Mouse (Mus musculus) liver, embryonic 14.5 days (tissue): Measurements from ENCODE around the gene Wdr76. TPM values are rescaled to one million over a fixed set of nuclear protein-coding genes. Genes with fewer than 3 reads are reported as not detected.

Experiments
- ATAC-seq: fragments of 200-750 bp; cut with Nextera tagmentation; 2 replicates; pipeline ENCODE4 v1.8.0; 2017; ENCODE audit warnings: moderate number of reproducible peaks, mild to moderate bottlenecking, moderate library complexity; ENCODE audit not compliant: insufficient read depth
- DNase-seq, 3 experiments: peaks; one replicate each; pipeline ENCODE4 v3.0.0-alpha.2; 2012 to 2013; ENCODE audit warnings: low read depth in 3 of 3, low spot score in 3 of 3
- H3K27ac ChIP-seq: fragments of 300-500 bp; sonication (generic); 2 replicates; pipeline ENCODE4 v1.5.1; 2014; ENCODE audit warnings: moderate library complexity, mild to moderate bottlenecking, control low read depth, inconsistent platforms
- H3K27me3 ChIP-seq: fragments of 300-500 bp; sonication (generic); 2 replicates; pipeline ENCODE4 v1.6.1; 2014; ENCODE audit warnings: mild to moderate bottlenecking, low read length, moderate library complexity; ENCODE audit not compliant: control insufficient read depth, insufficient read depth
- H3K36me3 ChIP-seq: fragments of 300-500 bp; sonication (generic); replicated peaks from 2 replicates; pipeline ENCODE4 v1.6.1; 2014; ENCODE audit warnings: low read depth; ENCODE audit not compliant: control insufficient read depth, insufficient read depth
- H3K4me1 ChIP-seq, 2 experiments: fragments of 200-500 bp in 1 of 2; fragments of 300-500 bp in 1 of 2; sonication (generic) in 1 of 2; replicated peaks; 2 replicates each; pipeline ENCODE4 v1.6.1; 2012 to 2014; ENCODE audit warnings: antibody characterized with exemption in 1 of 2, inconsistent platforms in 1 of 2, low read length in 1 of 2; ENCODE audit not compliant: control insufficient read depth in 2 of 2, insufficient read depth in 2 of 2
- H3K4me2 ChIP-seq: fragments of 300-500 bp; sonication (generic); 2 replicates; pipeline ENCODE4 v1.6.1; 2014; ENCODE audit warnings: low read depth, mild to moderate bottlenecking, control low read depth, moderate library complexity
- H3K4me3 ChIP-seq, 2 experiments: fragments of 200-500 bp in 1 of 2; fragments of 300-500 bp in 1 of 2; sonication (generic) in 1 of 2; 2 replicates each; pipeline ENCODE4 v1.5.1; 2012 to 2014; ENCODE audit warnings: low read depth in 2 of 2, low read length in 2 of 2, mild to moderate bottlenecking in 2 of 2, control low read depth in 1 of 2, inconsistent platforms in 1 of 2, moderate library complexity in 1 of 2; ENCODE audit not compliant: insufficient read depth in 1 of 2
- H3K9ac ChIP-seq: fragments of 300-500 bp; sonication (generic); replicated peaks from 2 replicates; pipeline ENCODE4 v1.6.1; 2014; ENCODE audit warnings: mild to moderate bottlenecking, control low read depth, moderate library complexity
- H3K9me3 ChIP-seq: fragments of 300-500 bp; sonication (generic); 2 replicates; pipeline ENCODE4 v1.6.1; 2016; ENCODE audit warnings: low read length, mixed read lengths; ENCODE audit not compliant: control insufficient read depth
- CTCF ChIP-seq: IDR thresholded peaks from 2 replicates; pipeline ENCODE4 v1.5.1; 2016; ENCODE audit warnings: antibody characterized with exemption, low read depth, control low read depth
- EP300 ChIP-seq: IDR thresholded peaks from 2 replicates; pipeline ENCODE4 v1.6.1; 2016; ENCODE audit warnings: antibody characterized with exemption, low read depth
- WGBS: fragments of 180-500 bp; shearing (Covaris S2); extraction: QIAGEN DNeasy Blood & Tissue Kit; methylation state at CpG from one replicate; pipeline ENCODE4 v1.1.7; 2014; ENCODE audit not compliant: insufficient replicate concordance; 5-methylcytosine and 5-hydroxymethylcytosine counted together
- polyA plus RNA-seq, 2 experiments: library from polyadenylated mRNA; depleted of rRNA in 1 of 2; stranded (reverse) in 1 of 2; unstranded in 1 of 2; fragments of >200 nt; fragmentation: Nextera tagmentation in 1 of 2; extraction: Ambion mirVana in 1 of 2; gene quantifications; 2 replicates each; pipeline versions ENCODE4 v1.2.1 to v1.2.3; 2012 to 2014

The Wdr76 gene
- polyA plus RNA-seq, 2 experiments, result 9.1 to 11.5 TPM

- TF ChIP-seq EP300 (no peak), CTCF (peak; percentile 92)
- WGBS, result 14% methylated on average over 7 of the region's 7 CpGs
- peak; percentile 62; the same call in 1 of the 2 replicates for ATAC-seq
These were observed 65.3 kb downstream of the Wdr76 start for GRCm38 (mm10) chr2:121571780-121572179.

GRCm38 (mm10) chr2:121574066-121574630 lies 67.6 kb downstream of the Wdr76 start:
- Histone ChIP-seq H3K4me2 (no peak overlapping the region), H3K9ac (no peak overlapping the region), H3K36me3 (no peaks in the 10 kb centered on the region), H3K27me3 (no peaks in the 10 kb centered on the region), H3K27ac (no peak overlapping the region), H3K4me3 (no peak overlapping the region), H3K9me3 (no peaks in the 10 kb centered on the region), H3K4me1 (peaks cover 0 to 4% of the 10 kb centered on the region in 2 experiments; a peak in 2 of 4 replicates)
- ATAC-seq (no peak), DNase-seq (no peak)
- TF ChIP-seq EP300 (no peak), CTCF (no peak)
- WGBS, result 49% methylated on average over 9 of the region's 9 CpGs

More at GRCm38 (mm10) chr2:121571780-121572179, 65.3 kb downstream of the Wdr76 start:
- Histone ChIP-seq H3K27ac (no peak overlapping the region), H3K4me2 (no peak overlapping the region), H3K4me3 (no peak overlapping the region), H3K4me1 (peaks cover 0 to 4% of the 10 kb centered on the region in 2 experiments; a peak in 2 of 4 replicates), H3K36me3 (no peaks in the 10 kb centered on the region), H3K9ac (no peak overlapping the region), H3K27me3 (no peaks in the 10 kb centered on the region), H3K9me3 (no peaks in the 10 kb centered on the region)
- peak; percentile 24 to 56 (median 38) for DNase-seq

DNA sequence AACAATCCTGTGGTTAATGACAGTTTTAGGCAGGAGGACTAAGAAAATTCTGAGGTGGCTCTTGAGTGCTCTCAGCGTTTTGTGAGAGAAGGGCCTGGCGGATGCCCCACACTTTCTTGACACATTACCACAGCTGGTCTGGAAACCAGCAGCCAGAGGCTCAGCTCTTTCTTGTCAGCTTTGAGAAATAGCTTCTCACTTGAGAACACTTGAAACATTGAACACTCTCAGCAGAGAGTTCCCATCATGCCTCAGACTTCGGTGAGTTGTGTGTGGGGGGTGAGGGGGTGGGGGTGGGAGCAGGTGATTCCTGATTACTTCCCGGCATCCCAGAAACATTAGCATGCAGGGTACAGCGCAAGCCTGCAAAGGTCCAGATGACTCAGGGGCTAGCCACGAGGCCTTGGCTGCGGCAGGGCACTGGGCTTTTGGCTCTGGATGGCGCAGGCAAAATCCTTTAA lies 69.2 kb downstream of the Wdr76 start:
- H3K4me1 ChIP-seq, result peaks cover 0 to 4% of the 10 kb centered on the region in 2 experiments; a peak in 2 of 4 replicates
- H3K9me3 ChIP-seq, result no peaks in the 10 kb centered on the region
- 70% methylated on average over 8 of the region's 8 CpGs for WGBS
- no peak overlapping the region for H3K4me3 ChIP-seq
- no peak overlapping the region for H3K27ac ChIP-seq
- ATAC-seq (no peak), DNase-seq (no peak)
- H3K27me3 ChIP-seq, result no peaks in the 10 kb centered on the region
- H3K9ac ChIP-seq, result no peak overlapping the region
- no peak for TF ChIP-seq EP300
- TF ChIP-seq CTCF, result no peak
- no peak overlapping the region for H3K4me2 ChIP-seq
- H3K36me3 ChIP-seq, result no peaks in the 10 kb centered on the region

GRCm38 (mm10) chr2:121582809-121583376 lies 76.4 kb downstream of the Wdr76 start:
- Histone ChIP-seq H3K4me1 (peaks cover 4 to 7% of the 10 kb centered on the region in 2 experiments), H3K27me3 (no peaks in the 10 kb centered on the region), H3K4me2 (no peak overlapping the region), H3K9me3 (no peaks in the 10 kb centered on the region), H3K27ac (no peak overlapping the region), H3K9ac (no peak overlapping the region), H3K4me3 (no peak overlapping the region), H3K36me3 (no peaks in the 10 kb centered on the region)
- ATAC-seq (no peak), DNase-seq (no peak)
- WGBS, result 80% methylated on average over 13 of the region's 13 CpGs
- TF ChIP-seq EP300 (no peak), CTCF (no peak)

GRCm38 (mm10) chr2:121583468-121584116 lies 77.1 kb downstream of the Wdr76 start:
- H3K36me3 ChIP-seq, result no peaks in the 10 kb centered on the region
- WGBS, result 46% methylated on average over 13 of the region's 13 CpGs
- H3K4me2 ChIP-seq, result no peak overlapping the region
- H3K4me3 ChIP-seq, result no peak overlapping the region
- H3K9ac ChIP-seq, result no peak overlapping the region
- H3K27me3 ChIP-seq, result no peaks in the 10 kb centered on the region
- no peak overlapping the region for H3K27ac ChIP-seq
- TF ChIP-seq CTCF (no peak), EP300 (no peak)
- ATAC-seq (no peak), DNase-seq (no peak)
- H3K4me1 ChIP-seq, result peaks cover 8 to 14% of the 10 kb centered on the region in 2 experiments
- no peaks in the 10 kb centered on the region for H3K9me3 ChIP-seq
